Mouse (Mus musculus) limb, embryonic 10.5 days (tissue): ENCODE measurements around the gene Olfr1494. TPM values are rescaled to one million over a fixed set of nuclear protein-coding genes. Genes with fewer than 3 reads are reported as not detected.

Experiments used
- DNase-seq: peaks from one replicate; pipeline ENCODE4 v3.0.0-alpha.2; 2017; ENCODE audit warnings: low spot score
- H3K27ac ChIP-seq: fragments of 300-500 bp; sonication (generic); 2 replicates; pipeline ENCODE4 v1.5.1; 2016; ENCODE audit warnings: mild to moderate bottlenecking
- H3K27me3 ChIP-seq: fragments of 300-500 bp; sonication (generic); 2 replicates; pipeline ENCODE4 v1.6.1; 2016; ENCODE audit warnings: low read depth, mild to moderate bottlenecking; ENCODE audit not compliant: poor library complexity, severe bottlenecking
- H3K36me3 ChIP-seq: fragments of 300-500 bp; sonication (generic); 2 replicates; pipeline ENCODE4 v1.6.1; 2016; ENCODE audit warnings: mild to moderate bottlenecking, moderate library complexity
- H3K4me1 ChIP-seq: fragments of 300-500 bp; sonication (generic); 2 replicates; pipeline ENCODE4 v1.6.1; 2016
- H3K4me3 ChIP-seq: fragments of 300-500 bp; sonication (generic); 2 replicates; pipeline ENCODE4 v1.5.1; 2016; ENCODE audit warnings: mild to moderate bottlenecking, moderate library complexity
- H3K9me3 ChIP-seq: fragments of 300-500 bp; sonication (generic); replicated peaks from 2 replicates; pipeline ENCODE4 v1.6.1; 2016; ENCODE audit warnings: mild to moderate bottlenecking
- WGBS: fragments of 180-500 bp; shearing (Covaris S2); methylation state at CpG from one replicate; pipeline ENCODE4 v1.1.7; 2016; 5-methylcytosine and 5-hydroxymethylcytosine counted together
- polyA plus RNA-seq: library from polyadenylated mRNA; unstranded; fragments of >200 nt; fragmentation: Nextera tagmentation; extraction: Ambion mirVana; gene quantifications from 2 replicates; pipeline ENCODE4 v1.2.1, GENCODE M21; 2016

Gene Olfr1494
- not detected in 2 replicates for polyA plus RNA-seq

DNA sequence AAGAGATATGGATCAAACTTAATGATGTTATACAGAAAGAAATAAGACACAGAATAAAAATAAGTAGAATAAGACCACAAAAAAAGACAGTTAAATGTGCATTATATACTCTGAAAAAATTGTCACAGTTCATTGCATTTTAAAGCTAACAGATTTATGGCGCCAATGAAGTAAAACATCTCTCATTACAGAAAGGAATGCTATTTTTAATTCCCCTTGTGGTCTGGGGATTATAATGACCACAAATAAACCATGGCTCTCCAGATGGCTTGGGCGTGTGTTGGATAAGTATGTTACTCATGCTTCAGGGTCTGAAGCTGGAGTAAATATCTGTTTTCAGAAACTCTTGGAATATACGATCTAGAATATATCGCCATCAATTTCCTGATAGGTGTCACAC lies at the start of gene Olfr1494:
Olfr1494 (plus strand) TSS at position 301 of the 400 bp plus-strand sequence.
- 85% methylated on average over 4 of the region's 4 CpGs for WGBS
- H3K27ac ChIP-seq, result no peak within 1 kb of the TSS

DNA sequence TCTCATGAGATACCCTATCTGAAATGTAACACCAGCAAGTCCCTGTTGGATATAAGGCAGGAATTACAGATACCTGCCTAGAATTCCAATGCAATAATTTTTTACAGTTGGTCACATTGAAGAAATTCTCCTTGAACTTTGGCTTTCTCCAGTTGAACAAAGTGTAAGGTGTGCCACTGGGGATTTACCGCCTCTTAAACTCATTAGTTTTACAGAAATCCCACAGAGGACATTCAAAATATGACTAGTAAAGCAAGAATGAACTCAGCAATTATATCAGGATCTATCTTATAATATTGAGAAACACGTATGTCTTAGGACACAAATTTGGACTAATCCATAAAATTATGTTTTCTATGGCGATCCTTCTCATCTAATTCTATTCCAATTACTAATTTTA lies 42.6 kb upstream of the Olfr1494 start, which contains the start of gene Olfr1491:
Olfr1491 (plus strand) TSS at position 301 of the 400 bp plus-strand sequence.
- H3K27ac ChIP-seq, result no peak within 1 kb of the TSS
- no peaks in the 10 kb centered on the region for H3K27me3 ChIP-seq
- WGBS, result 78% methylated on average over 3 of the region's 3 CpGs
- no peak for DNase-seq
- H3K4me1 ChIP-seq, result no peaks in the 10 kb centered on the region
- no peaks in the 10 kb centered on the region for H3K36me3 ChIP-seq
- no peak within 1 kb of the TSS for H3K4me3 ChIP-seq
- H3K9me3 ChIP-seq, result no peaks in the 10 kb centered on the region

More for the DNA sequence above, at the start of gene Olfr1494:
- Histone ChIP-seq H3K9me3 (no peaks in the 10 kb centered on the region), H3K4me3 (no peak within 1 kb of the TSS), H3K27me3 (no peaks in the 10 kb centered on the region), H3K36me3 (no peaks in the 10 kb centered on the region), H3K4me1 (no peaks in the 10 kb centered on the region)
- DNase-seq, result no peak

DNA sequence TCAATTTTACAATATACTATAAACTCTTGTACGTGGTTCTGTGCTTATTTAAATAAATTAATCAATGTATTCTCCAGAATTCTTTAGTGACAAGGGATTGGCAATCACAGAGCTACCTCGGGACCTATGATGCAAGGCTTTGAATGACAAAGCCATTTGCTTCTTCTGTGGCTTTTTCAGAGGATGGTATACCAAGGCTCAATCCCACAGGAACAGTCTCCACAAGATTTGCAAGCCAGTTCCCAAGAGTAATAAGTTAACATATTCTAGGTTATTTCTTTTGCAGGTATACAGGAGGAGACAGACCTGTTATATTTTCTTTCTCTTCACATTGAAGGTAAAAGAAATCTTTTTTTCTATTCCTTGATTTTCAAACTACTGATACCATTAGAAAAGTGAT lies 16.6 kb upstream of the Olfr1494 start, which contains the start of gene Olfr1493-ps1:
Olfr1493-ps1 (plus strand) TSS at position 301 of the 400 bp plus-strand sequence.
- Histone ChIP-seq H3K27ac (no peak within 1 kb of the TSS), H3K27me3 (no peaks in the 10 kb centered on the region), H3K4me3 (no peak within 1 kb of the TSS), H3K4me1 (no peaks in the 10 kb centered on the region), H3K36me3 (no peaks in the 10 kb centered on the region), H3K9me3 (no peaks in the 10 kb centered on the region)
- 58% methylated on average over 2 of the region's 2 CpGs for WGBS
- DNase-seq, result no peak

DNA sequence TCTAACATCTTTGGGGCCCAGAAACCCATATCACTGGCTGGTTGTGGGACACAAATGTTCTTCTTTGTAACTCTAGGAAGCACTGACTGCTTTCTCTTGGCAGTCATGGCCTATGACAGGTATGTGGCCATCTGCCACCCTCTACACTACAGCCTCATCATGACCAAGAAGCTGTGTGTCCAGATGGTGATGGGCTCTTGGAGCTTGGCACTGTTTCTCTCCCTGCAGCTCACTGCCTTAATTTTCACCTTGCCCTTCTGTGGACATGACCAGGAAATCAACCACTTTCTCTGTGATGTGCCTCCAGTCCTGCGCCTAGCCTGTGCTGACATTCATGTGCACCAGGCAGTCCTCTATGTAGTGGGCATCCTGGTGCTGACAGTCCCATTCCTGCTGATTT lies 9.8 kb downstream of the Olfr1494 start:
- H3K27me3 ChIP-seq, result no peaks in the 10 kb centered on the region
- H3K36me3 ChIP-seq, result no peaks in the 10 kb centered on the region
- no peak overlapping the region for H3K27ac ChIP-seq
- no peak for DNase-seq
- H3K9me3 ChIP-seq, result no peaks in the 10 kb centered on the region
- WGBS, result 95% methylated on average over 1 of the region's 1 CpGs
- no peaks in the 10 kb centered on the region for H3K4me1 ChIP-seq
- no peak overlapping the region for H3K4me3 ChIP-seq

DNA sequence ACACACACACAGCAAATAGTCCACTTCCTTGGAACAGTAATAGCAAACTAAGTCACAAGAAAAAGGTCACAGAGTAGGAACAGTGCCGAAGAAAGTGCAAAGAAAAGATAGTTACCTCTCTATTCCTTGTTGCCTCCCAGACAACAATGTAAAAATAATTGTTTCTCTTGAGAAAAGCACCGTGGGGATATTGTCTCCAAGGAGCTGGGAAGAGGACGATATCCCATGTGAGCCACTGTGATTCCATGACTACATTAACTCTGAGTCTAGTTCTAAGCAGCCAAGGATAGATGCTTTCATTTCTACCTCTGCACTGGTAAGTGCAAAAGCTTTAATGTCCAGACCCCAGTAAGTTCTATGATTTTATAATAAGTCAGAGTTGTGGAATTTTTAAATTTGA lies 24.8 kb downstream of the Olfr1494 start, which contains the start of gene Olfr1495:
Olfr1495 (plus strand) TSS at position 301 of the 400 bp plus-strand sequence.
- Histone ChIP-seq H3K27me3 (no peaks in the 10 kb centered on the region), H3K4me3 (no peak within 1 kb of the TSS), H3K9me3 (no peaks in the 10 kb centered on the region), H3K27ac (no peak within 1 kb of the TSS), H3K4me1 (no peaks in the 10 kb centered on the region), H3K36me3 (no peaks in the 10 kb centered on the region)
- 82% methylated on average over 3 of the region's 3 CpGs for WGBS
- DNase-seq, result no peak

DNA sequence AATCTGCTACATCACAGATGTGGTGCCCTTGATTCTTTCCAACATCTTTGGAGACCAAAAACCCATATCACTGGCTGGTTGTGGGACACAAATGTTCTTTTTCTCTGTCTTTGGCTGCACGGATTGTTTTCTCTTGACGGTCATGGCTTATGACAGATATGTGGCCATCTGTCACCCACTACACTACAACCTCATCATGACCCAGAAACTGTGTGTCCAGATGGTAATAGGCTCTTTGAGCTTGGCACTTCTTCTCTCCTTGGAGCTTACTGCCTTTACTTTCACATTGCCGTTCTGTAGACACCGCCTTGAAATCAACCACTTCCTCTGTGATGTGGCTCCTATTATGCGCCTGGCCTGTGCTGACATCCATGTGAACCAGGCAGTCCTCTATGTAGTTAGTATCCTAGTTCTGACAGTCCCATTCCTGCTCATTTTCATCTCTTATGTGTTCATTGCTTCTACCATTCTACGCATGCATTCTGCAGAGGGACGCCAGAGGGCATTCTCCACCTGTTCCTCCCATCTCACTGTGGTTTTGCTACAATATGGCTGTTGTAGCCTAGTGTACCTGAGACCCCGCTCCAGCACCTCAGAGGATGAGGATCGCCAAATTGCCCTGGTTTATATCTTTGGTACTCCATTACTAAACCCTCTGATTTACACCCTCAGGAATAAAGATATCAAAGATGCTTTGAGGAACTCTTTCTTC lies 29.2 kb downstream of the Olfr1494 start:
- Histone ChIP-seq H3K36me3 (no peaks in the 10 kb centered on the region), H3K9me3 (no peaks in the 10 kb centered on the region), H3K4me3 (no peak overlapping the region), H3K4me1 (no peaks in the 10 kb centered on the region), H3K27ac (no peak overlapping the region), H3K27me3 (no peaks in the 10 kb centered on the region)
- 92% methylated on average over 9 of the region's 9 CpGs for WGBS
- no peak for DNase-seq

DNA sequence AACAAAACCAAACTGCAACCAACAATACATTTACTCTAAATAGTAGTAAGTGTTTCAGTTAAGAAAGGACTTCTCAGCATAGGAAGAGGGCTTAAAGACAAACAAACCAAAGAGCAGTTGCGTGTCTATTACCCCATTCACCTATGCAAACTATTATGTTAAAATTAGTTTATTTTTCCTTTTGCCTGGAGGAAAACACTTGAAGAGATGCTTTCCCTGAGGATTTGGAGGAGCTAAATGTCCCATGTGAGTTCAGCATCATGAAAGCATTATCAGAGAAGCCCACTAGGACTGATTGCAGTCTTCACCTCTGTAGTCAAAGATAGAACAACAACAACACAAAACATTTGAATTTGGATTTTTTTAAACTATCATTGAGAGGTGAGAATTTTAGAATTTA lies 38.0 kb downstream of the Olfr1494 start, which contains the start of gene Olfr1496:
Olfr1496 (plus strand) TSS at position 301 of the 400 bp plus-strand sequence.
- no peak for DNase-seq
- no peaks in the 10 kb centered on the region for H3K27me3 ChIP-seq
- H3K4me1 ChIP-seq, result no peaks in the 10 kb centered on the region
- 91% methylated on average over 1 of the region's 1 CpGs for WGBS
- H3K27ac ChIP-seq, result no peak within 1 kb of the TSS
- H3K4me3 ChIP-seq, result no peak within 1 kb of the TSS
- H3K36me3 ChIP-seq, result no peaks in the 10 kb centered on the region
- no peaks in the 10 kb centered on the region for H3K9me3 ChIP-seq

DNA sequence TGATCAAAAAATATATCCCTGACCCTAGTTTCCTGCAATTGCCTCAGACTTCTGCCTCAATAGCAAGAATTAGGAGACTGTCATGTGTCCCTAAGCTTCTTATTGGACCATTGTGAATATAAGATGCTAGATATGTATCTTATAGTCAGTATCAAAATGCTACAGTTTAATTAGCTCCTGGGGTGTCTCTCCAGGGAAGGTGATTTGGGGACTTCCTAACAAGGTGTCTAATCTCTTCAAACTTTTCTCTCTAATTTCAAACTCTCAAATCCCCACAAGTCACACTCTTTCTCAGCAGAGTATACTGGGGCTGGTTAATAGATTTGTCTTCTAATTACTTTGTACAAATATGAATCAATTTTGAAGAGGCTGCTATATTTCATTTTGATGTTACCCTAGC lies 58.6 kb downstream of the Olfr1494 start, which contains the start of gene Olfr1497:
Olfr1497 (minus strand) TSS at position 101 of the 400 bp plus-strand sequence.
- no peak within 1 kb of the TSS for H3K27ac ChIP-seq
- no peak within 1 kb of the TSS for H3K4me3 ChIP-seq
- no peaks in the 10 kb centered on the region for H3K9me3 ChIP-seq
- no peak for DNase-seq
- H3K27me3 ChIP-seq, result no peaks in the 10 kb centered on the region
- no peaks in the 10 kb centered on the region for H3K4me1 ChIP-seq
- no peaks in the 10 kb centered on the region for H3K36me3 ChIP-seq

Other genes with a start within 250 kb of the Olfr1494 start
- not detected in 2 replicates for gene Olfr1477, start 239.2 kb upstream of the Olfr1494 start, polyA plus RNA-seq
- gene Olfr1480, start 211.8 kb upstream of the Olfr1494 start, polyA plus RNA-seq, result not detected in 2 replicates
- gene Olfr1484, start 156.2 kb upstream of the Olfr1494 start, polyA plus RNA-seq, result not detected in 2 replicates
- not detected in 2 replicates for gene Olfr1487, start 122.4 kb upstream of the Olfr1494 start, polyA plus RNA-seq
- not detected in 2 replicates for gene Olfr1489, start 108.1 kb upstream of the Olfr1494 start, polyA plus RNA-seq
- not detected in 2 replicates for gene Olfr1490, start 88.6 kb upstream of the Olfr1494 start, polyA plus RNA-seq
- not detected in 2 replicates for gene Olfr1491, start 42.5 kb upstream of the Olfr1494 start, polyA plus RNA-seq
- not detected in 2 replicates for gene Olfr1493-ps1, start 16.4 kb upstream of the Olfr1494 start, polyA plus RNA-seq
- gene Olfr1495, start 24.9 kb downstream of the Olfr1494 start, polyA plus RNA-seq, result not detected in 2 replicates
- not detected in 2 replicates for gene Olfr1496, start 38.1 kb downstream of the Olfr1494 start, polyA plus RNA-seq
- gene Olfr1497, start 58.5 kb downstream of the Olfr1494 start, polyA plus RNA-seq, result not detected in 2 replicates
- not detected in 2 replicates for gene Olfr1499, start 79.7 kb downstream of the Olfr1494 start, polyA plus RNA-seq
- not detected in 2 replicates for gene Olfr1500, start 90.8 kb downstream of the Olfr1494 start, polyA plus RNA-seq
- gene Olfr1501, start 111.0 kb downstream of the Olfr1494 start, polyA plus RNA-seq, result not detected in 2 replicates
- gene Olfr1502, start 122.1 kb downstream of the Olfr1494 start, polyA plus RNA-seq, result not detected in 2 replicates
- not detected in 2 replicates for gene Olfr1504, start 158.2 kb downstream of the Olfr1494 start, polyA plus RNA-seq
- not detected in 2 replicates for gene Olfr1505, start 173.8 kb downstream of the Olfr1494 start, polyA plus RNA-seq